ENCODE assay signal across 25 mouse cellular contexts in the genomic region with DNA sequence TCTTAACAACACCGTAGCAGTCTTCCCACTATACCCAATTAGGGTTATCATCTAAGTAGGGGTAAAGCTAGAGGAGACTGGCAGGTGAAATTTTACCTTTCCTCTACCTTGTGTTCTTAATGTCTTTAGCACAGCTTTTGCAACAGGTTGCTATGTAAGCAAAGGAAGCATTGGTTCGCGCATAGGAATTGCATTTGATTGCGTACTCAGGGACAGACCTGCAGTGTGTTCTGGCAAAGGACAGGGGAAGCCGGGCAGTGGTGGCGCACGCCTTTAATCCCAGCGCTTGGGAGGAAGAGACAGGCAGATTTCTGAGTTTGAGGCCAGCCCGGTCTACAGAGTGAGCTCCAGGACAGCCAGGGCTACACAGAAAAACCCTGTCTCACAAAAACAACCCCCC.
"Had no signal": no experiment of that assay in that cellular context is flagged by ENCODE, and none has a peak within 500 bp of the region (broad histone marks: within the 10 kb centered on the region; RNA-seq: fewer than 3 reads in every experiment).

No protein-coding gene starts in this region.

- H3K27ac ChIP-seq: gastrocnemius, adult 2 months; heart, embryonic 10.5 days; hindbrain, embryonic 10.5 days; hindbrain, embryonic 12.5 days; hindbrain, embryonic 14.5 days; intestine, embryonic 15.5 days; kidney, embryonic 15.5 days; kidney, postnatal 0 days had no signal

- H3K27me3 ChIP-seq: heart, embryonic 12.5 days; hindbrain, embryonic 12.5 days; intestine, embryonic 15.5 days; kidney, embryonic 15.5 days had no signal

- H3K9me3 ChIP-seq: heart, embryonic 10.5 days; heart, embryonic 12.5 days; hindbrain, embryonic 10.5 days; hindbrain, embryonic 12.5 days; intestine, embryonic 15.5 days; kidney, embryonic 15.5 days had no signal

- DNase-seq: gastrocnemius, adult 2 months; gastrocnemius, postnatal 10 days; gastrocnemius, postnatal 25 days; heart, adult 18-20 months; heart, postnatal 10 days; heart, postnatal 4 days; kidney, adult 18-20 months; kidney, adult 8-10 months; kidney, postnatal 14 days; kidney, postnatal 36 days; layer of hippocampus, adult 9-11 months; layer of hippocampus, postnatal 36 days; left cerebral cortex, postnatal 4 days had no signal

- ATAC-seq: forebrain, embryonic 16.5 days; hindbrain, embryonic 16.5 days; inflammation-experienced regulatory T-cells, adult 6 months; intestine, embryonic 15.5 days; intestine, postnatal 0 days had no signal

- H3K4me2 ChIP-seq: heart, embryonic 12.5 days; hindbrain, embryonic 12.5 days; hindbrain, embryonic 14.5 days; intestine, embryonic 15.5 days; kidney, embryonic 15.5 days had no signal

- H3K4me1 ChIP-seq: heart, embryonic 10.5 days; heart, embryonic 12.5 days; hindbrain, embryonic 10.5 days; hindbrain, embryonic 12.5 days; intestine, embryonic 15.5 days; kidney, embryonic 15.5 days had no signal

- H3K4me3 ChIP-seq: gastrocnemius, adult 2 months; heart, embryonic 10.5 days; heart, embryonic 12.5 days; hindbrain, embryonic 10.5 days; hindbrain, embryonic 12.5 days; intestine, embryonic 15.5 days; kidney, embryonic 15.5 days had no signal

- H3K9ac ChIP-seq: heart, embryonic 12.5 days; hindbrain, embryonic 12.5 days; hindbrain, embryonic 14.5 days; intestine, embryonic 15.5 days; kidney, embryonic 15.5 days had no signal
